Mouse (Mus musculus) thymus, postnatal 14 days (tissue): Measurements from ENCODE around the gene Gm826.

Experiments used
- DNase-seq: peaks from one replicate; pipeline ENCODE4 v3.0.0; 2021

Gene Gm826

DNA sequence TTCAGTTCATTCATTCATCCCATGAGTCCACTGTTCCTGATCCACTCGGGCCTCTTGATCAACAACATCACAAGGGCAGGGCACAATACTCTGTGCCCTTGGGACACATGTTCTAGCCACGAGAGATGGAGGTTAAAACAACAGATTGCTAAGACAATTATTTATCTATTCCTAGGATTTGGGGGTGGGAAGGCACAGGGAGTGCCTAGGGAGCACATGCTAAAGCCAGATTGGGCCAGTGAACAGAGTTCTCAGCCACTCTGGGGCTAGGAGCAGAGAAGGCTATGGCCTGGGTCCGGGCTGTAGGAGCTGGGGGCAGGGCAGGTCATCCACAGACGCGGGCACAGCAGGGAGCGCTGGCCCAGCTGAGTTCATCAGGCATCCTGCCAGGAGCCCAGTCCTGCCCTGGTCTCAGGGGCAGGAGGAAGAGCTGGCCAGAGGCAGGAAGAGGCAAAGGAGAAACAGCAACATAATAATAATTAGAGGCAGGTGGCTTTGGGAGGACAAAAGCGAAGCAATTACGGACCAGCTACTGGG is 17.1 kb upstream of the Gm826 start:
- DNase-seq = no peak

DNA sequence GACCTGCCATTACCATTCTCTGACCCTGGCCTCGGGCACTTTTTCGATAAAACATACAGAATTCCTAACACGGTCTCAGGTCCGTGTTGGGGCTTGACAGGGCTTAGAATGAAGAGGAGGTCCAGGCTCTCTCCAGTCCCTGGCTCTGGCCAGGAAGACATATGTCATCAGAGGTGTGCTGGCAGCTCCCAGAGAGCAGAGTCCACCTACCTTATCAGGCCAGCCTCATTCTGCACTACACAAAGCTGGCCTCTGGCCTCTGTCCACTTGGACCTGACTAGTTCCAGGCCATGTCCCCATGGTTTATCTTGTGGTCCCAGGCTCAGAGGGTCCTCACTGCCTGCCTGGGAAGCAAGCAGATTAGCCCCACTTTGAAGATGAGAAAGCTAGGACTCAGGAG is 15.6 kb upstream of the Gm826 start:
- no peak for DNase-seq

DNA sequence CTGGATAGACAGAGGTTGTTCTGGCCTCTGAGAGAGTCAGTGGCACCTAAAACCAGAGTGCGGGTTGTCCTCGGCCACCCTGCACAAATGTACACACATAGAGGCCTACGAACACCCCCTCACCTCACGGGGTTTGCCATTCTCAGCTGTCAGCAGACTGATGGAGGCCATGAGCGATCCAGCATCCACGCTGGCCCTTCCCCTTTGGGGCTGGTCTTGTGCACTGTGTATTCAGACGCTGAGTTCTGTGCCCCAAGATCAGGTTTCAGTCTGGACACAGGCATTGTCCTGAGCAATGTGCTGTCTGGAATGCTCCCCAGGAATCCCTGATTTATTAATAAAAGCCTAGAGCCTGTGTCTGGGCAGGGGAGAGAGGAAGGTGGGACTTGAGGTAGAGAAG is 14.8 kb upstream of the Gm826 start:
- no peak for DNase-seq

DNA sequence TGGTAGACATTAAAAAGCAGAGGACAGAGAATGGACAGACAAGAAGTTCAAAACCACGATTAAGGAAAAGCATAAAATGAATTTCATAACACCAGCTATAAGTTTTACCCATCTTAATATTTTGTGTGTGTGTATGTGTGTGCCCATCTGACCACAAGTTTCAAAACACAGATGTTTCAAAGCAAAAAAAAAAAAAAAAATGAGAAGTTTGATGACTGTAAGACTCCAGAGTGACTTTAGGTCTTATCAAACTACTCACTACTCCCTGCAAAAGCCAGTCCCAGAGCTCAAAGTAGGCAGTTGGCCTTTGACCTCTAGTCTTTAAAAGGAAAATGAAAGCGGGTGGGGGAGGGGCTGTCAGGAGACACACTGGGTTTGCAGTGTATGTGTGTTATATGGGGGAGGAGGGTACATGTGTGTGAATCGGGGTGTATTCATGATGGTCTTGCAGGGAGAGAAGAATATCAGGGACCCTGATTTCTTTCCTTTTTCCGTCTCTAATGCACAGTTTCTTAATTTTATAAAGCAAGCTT is 14.2 kb upstream of the Gm826 start:
- DNase-seq = no peak

DNA sequence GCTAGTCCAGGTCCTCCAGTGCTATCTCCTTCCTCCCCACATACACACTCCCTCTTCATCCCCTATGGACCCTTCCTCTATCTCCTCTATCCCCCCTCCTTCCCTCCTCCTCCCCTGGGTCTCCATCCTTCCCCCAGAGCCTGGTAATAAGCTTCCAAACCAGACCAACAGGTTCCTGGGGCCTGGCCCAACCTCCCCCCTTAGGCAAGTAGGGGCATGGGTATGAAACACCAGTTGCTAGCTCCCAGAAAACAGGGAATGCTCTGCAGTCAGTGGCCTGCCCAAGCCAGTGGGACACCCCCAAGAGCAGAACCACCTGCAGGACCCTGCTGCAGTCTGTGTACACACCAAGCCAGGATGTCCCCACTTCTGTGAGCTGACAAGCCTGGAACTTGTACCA is 11.7 kb upstream of the Gm826 start:
- no peak for DNase-seq

DNA sequence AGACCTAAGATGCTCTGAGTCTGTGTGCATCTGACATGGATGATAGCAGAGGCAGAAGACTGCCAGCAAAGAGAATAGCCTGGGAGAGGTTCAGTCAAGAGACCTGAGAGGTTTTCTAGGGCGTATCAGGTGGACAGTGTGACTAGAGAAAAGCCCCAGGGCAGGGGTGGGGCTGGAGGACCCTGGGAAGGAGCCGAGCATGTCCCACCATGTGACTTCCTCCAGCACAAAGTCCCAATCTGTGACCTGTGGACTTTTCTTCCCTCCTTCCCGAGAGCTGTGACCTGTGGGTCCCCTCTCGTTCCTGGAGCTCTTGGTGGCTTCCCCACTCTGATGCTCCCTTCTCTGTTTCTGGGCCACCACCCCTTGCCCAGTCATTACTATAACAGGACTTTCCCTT is 6.2 kb upstream of the Gm826 start:
- DNase-seq = no peak

DNA sequence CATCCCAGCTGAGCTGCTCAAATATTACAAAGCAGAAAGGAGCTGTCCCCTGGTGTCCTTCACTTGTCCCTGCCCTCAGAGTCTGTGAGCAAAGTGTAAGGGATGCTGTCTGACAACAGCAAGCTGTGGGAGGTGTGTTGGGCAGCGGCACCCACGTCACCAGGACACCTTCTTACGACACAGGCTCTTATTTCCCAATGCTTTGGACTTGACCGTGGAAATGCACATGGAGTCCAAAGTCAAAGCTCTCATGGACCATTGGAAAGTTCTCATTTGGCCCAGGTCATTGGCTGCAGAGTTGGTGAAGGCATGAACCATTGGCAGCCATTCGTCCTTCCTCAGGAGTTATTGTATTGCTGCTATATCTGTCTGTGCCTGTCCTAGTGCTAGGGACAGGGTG is 5.6 kb upstream of the Gm826 start:
- no peak for DNase-seq

DNA sequence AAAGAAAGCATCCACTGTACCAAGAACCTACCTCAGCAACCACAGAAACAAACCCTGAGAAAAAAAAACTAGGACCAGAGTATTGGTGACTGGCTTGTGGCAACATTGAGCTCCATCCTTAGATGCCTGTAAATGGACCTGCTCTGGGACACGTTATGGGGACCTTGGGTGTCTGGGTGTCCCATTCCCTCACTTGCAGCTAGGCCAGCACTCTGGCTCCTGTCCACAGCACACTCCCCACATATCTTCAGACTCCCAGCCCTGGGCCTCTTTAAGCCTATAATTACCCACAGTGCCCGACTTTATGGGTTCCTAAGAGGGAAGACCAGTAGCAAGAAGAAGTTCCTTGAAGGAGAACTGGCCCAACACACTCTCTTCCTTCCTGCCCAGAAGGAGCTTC is 2.1 kb upstream of the Gm826 start:
- DNase-seq = no peak

DNA sequence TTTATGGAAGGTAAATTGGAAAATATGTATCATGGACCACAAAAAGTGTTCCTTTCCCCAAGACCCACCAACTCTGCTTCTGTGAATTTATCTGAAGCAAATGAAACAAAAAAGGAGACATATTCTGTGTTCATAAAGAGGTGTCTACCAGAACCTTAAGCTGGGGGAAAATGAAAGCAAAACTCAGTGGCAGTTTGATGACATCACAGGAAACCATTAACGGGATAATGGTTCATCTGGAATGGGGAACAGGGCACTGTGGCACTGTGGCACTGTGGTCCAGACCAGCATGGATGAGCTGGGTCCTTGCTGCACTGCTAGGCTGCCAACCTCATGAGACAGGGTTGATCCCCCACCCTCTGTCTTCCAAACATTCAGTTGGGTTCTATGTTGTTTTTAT is 1.1 kb upstream of the Gm826 start:
- no peak for DNase-seq

DNA sequence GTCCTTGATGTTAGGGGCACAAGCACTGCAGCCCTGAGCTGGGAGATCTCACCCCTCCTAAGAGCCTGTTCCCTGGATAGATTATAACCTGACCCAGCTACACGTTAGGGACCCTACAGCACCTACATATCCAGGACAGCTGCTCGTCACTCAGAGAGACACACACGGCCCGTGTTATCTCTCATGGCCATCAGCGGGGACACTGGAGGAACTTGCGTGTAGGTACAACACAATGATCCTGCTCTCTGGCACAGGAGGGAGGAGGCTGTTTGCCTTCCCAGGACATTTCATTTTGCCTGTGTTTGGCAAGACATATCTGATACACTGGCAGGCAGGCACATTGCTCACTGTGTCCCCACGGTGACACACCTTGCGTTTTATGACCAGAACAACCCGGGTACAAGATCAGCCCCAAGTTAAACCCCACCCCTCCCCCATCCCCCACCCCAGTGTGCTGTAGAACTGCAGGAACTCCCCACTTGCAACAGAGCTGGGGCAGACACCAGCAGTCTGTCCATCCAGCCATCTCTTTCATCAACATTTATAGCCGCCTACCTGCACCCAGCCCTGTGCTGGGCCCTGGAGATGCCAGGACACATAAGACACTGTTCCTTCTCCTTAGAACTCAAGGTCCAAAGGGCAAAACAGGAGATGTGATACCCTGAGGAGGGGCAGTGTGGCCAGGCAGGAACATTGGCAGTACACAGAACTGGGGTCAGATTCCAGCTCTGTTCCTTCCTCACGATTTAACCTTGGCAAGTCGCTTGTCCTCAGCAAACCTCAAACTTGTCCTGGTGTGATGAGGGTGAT is 1.2 kb downstream of the Gm826 start:
- no peak for DNase-seq

DNA sequence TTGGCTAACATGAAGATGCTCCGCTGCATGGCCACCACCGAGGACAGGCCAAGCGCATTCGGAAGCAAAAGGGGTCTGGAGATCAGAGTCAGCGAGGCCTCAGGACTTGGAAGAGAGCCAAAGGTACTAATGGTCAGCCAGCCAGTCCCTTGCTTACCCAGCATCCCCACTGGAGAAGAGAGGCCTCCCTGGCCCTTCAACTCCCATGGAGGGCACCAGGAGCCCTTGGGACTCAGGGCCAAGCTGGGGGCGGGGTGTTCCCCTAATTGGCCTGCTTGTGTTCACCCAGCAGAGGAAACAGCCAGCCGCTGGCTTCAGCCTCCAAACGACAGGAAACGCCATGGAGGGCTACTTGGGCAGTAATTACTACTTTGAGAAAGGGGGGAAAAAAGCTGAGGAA is 5.1 kb downstream of the Gm826 start:
- DNase-seq = peak; percentile 58

DNA sequence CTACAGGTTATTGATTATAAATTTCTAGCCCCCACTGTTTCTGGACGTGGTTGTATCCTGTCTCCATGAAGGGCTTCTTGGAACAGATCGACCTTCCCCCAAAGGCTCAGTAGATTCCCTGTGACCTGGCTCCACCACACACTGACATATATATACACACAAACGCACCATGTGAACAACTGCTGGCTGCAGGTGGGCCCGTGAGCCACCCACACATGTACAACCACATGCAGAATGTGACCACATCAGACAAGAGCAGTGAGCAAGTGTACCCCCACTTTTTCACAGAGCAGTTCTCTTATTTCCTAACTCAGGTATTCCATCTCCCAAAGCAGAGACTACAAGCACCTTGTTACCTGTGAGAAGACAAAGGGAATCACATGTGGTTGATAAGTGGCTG is 6.2 kb downstream of the Gm826 start:
- DNase-seq = peak; percentile 85

DNA sequence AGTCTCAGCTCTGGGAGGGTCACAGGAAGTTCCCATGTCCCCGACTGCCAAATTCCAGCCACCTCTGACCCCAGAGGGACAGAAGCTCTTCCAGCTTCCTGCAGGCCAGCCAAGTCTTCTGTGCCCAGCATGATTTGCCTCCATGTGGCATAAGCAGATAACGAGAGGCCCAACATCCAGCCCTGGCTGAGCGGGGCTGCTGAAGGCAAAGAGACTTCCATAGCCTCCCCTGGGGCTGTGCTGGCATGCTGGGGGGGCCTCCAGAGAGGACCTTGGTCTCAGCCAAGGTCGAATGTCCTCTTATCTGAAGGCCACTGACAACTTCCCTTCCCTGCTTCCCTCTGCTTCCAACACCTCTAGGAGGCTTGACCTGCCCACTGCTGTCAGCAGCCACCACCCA is 6.8 kb downstream of the Gm826 start:
- DNase-seq = peak; percentile 48

DNA sequence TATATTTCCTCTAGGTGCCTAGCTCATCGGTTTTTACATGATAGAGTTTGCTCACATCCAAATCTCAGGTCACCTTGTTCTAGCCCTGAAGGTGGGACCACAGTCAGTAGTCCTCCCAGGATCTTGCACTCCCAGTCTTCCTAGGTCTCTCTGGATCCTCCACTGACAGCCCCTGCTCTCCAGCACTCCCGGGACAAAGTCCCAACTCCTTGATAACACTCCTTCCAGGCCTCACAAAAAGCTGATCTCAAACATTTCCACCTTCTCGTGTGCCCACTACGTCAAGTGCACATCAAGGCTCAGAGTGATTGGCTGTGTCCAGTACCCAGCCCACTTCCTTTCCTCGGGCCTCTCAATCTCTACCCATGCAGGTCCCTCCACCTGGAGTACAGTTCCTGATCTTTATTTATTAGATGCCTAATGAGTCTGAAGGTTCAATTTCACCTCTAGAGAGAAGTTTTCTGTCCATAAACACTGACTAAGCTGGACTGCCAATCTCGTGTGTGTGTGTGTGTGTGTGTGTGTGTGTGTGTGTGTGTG is 8.8 kb downstream of the Gm826 start:
- DNase-seq = no peak

DNA sequence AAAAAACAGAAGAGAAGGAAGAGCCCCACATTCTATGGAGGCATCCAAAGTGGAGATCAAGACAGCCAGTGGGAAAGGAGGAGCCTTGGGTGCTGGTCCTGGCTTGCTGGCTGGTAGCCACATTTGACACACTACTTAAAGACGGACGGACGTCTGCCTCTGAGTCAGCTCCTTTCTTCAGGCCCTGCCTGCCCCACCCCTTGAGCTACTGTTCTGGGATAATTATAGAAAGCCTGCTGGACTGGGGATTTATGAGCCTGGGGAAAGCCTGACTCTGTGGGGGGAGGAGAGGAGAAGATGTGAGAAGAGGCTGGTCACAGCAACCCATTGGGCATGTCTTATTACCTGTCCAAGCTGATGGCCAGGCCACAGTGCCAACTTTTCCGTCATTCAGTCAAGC is 12.1 kb downstream of the Gm826 start:
- DNase-seq = no peak

DNA sequence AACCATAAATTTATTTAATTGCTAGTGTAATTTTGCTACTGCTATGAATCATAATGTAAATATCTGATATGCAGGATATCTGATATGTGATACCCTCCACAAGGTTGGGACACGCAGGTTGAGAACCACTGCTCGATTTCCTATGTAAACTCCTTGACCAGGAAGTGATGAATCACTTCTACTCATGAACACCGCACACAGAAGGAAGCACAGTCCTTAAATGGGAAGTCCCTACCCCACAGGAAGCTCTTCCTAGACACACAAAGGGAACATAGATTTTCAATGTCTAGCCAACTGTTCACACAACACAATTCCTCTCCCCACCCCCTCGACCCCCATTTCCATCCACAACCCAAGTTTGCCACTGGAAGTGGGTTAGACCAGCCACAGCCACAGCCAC is 15.7 kb downstream of the Gm826 start:
- no peak for DNase-seq

DNA sequence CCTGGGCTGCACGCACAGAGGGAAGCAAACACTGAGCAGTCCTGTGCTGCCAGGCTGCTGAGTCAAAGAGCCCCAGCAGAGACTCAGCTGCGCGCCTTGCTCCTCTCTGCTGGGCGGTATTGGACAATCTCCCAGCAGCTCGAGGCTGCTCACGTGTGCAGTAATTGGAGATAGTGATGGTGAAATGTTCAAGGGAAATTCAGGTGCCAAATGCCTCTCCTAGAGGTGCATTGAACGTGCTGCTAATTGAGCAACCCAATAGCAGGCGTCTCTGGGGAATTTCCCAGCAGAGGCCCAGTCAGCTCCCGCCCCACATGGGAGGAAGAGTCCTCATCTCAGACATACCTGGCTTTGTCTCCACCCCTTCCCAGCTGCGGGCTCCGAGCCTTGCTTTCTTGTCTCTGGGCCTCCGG is 20.4 kb downstream of the Gm826 start:
- no peak for DNase-seq

DNA sequence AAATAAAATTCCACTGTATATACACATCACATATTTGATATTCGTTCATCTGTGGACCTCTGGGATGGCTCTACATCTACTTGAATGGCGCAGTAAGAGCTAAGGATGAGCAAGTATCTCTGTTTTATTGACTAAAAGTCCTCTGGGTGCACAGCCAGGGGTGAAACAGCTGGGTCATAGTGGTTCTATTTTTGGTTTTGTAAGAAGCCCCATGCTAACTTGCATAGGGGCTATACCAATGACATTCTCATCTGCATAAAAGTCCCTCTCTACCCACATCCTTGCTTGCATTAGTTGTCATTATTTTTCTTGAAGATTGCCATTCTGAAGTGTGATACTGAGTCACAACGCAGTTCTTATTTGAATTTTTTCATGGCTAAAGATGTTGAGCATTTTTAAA is 28.9 kb downstream of the Gm826 start:
- DNase-seq = no peak

DNA sequence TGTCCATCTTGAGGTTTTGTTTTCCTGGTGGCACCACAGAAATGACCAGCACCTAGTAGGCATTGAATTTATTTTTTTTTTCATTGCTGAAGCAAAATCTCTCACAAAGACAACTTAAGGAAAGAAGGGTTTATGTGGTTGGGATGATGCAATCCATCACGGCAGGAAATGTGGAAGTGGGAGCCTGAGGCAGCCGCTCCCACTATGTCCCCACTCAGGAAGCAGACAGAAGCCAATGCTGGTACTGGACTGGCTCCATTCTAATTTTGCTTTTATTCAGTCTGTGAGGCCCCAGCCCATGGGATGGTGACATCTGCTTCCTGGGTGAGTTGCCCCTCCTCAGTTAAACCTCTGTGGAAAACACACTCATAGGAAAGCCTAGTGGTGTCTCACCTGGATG is 30.0 kb downstream of the Gm826 start:
- no peak for DNase-seq

DNA sequence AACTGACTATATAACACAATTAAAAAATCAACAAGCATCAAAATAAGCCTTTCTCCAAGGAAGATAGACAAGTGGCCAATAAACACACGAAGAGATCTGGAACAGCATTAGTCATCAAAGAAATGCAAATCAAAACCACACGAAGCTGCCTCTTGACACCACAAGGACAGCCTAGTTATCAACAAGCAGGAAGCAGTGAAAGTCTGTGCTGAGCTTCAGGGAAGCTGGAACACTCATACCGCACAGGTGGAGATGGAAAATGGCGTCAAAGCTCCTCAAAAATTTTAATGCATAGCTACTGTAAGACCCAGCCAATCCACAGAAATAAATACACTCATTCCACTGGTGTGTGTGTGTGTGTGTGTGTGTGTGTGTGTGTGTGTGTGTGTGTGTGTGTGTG is 31.9 kb downstream of the Gm826 start:
- DNase-seq = no peak

DNA sequence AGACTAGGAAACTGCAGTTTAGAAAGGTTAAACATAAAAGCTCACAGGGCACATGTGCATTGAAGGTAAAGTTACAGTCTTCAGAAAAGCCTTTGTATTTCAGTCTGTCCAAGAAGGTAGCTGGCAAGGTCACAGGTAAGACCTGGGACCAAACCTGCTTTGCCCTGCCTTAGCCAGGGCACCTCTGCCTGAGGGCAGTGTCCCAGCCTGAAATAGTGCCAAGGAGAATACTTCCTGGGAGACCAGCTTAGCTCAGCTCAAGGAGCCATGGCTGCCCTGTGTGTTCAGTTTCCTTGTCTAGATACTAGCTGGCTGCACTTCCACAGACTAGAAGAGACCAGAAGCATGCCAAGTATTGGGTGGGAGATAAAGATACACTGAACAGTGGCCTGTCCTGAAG is 35.4 kb downstream of the Gm826 start:
- DNase-seq = no peak

DNA sequence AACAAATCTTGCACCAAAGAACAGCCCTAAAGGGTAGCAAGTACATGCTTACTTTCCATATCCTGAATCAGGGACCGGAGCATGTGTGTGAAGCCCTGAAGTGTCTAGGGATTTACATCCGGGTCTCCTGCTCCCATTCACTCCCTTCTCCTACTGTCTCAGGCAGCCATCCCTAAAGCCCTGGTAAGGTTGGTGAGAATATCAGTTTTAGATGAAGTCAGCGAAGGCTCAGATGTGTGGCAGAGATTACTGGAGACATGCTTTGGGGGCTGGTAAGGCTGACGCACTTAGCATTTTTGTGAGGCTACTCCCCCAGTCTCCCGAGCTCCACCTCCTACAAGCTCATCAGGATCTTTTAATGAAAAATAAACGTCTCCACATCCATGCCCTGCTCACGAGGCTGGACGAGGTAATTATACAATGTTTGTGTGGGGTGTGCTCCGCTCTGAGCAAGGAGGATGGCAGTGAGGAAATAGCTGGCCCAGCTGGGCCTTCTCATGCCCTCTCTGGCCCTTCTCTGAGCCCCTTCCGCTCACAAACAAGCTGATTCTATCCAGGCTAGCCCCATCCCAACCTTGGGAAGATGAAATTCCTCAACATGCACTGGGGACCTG is 45.3 kb downstream of the Gm826 start:
- no peak for DNase-seq

DNA sequence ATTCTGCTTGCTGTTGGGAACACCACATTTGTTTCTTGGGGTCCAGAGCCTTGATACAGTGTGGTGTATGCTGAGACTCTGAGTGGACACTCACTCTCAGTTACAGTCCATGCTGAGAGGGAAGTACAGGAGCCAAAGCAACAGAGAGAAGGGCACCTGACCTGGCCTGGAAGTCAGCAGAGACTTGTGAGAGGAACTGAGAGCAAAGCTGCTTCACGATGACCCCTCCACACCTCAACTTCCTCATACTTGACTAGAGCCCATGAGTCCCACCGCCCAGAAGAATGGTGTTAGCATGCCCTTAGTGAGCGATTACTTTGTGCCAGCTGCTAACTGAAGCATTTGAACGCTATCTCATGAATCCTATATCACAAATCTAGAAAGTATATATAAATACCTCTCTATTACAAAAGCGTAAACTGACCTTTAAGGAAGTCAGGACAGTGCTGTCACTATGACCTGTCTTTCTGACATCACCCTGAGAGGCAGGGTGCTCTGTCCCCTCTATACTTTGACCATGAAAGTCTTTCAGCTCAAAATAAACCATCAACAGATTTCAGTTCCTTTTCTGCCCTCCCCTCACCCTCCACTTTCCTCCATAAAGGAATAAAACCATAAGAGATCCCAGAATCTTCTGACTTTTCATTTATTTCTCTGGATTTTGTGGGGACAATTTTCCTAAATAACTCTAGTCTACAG is 57.9 kb downstream of the Gm826 start:
- DNase-seq = no peak
